Mouse (Mus musculus) embryonic facial prominence, embryonic 14.5 days (tissue): ENCODE measurements around the gene Pex11a. TPM values are rescaled to one million over a fixed set of nuclear protein-coding genes. Genes with fewer than 3 reads are reported as not detected.

Experiments used
- ATAC-seq: fragments of 200-750 bp; cut with Nextera tagmentation; 2 replicates; pipeline ENCODE4 v1.8.0; 2017; ENCODE audit warnings: low read depth, moderate number of reproducible peaks, moderate TSS enrichment
- DNase-seq: peaks from one replicate; pipeline ENCODE4 v3.0.0-alpha.2; 2015; ENCODE audit warnings: low spot score
- H3K27ac ChIP-seq: fragments of 300-500 bp; sonication (generic); replicated peaks from 2 replicates; pipeline ENCODE4 v1.5.1; 2014; ENCODE audit warnings: low read depth, mild to moderate bottlenecking, low read length, moderate library complexity
- H3K27me3 ChIP-seq: fragments of 300-500 bp; sonication (generic); replicated peaks from 2 replicates; pipeline ENCODE4 v1.6.1; 2014; ENCODE audit warnings: low read length; ENCODE audit not compliant: control insufficient read depth, insufficient read depth
- H3K36me3 ChIP-seq: fragments of 300-500 bp; sonication (generic); 2 replicates; pipeline ENCODE4 v1.6.1; 2014; ENCODE audit warnings: low read length, mixed read lengths; ENCODE audit not compliant: control insufficient read depth, insufficient read depth
- H3K4me1 ChIP-seq: fragments of 300-500 bp; sonication (generic); 2 replicates; pipeline ENCODE4 v1.6.1; 2014; ENCODE audit warnings: antibody characterized with exemption, low read length; ENCODE audit not compliant: control insufficient read depth, insufficient read depth
- H3K4me2 ChIP-seq: fragments of 300-500 bp; sonication (generic); 2 replicates; pipeline ENCODE4 v1.6.1; 2014; ENCODE audit warnings: low read depth, mild to moderate bottlenecking, low read length, moderate library complexity, mixed read lengths
- H3K4me3 ChIP-seq: fragments of 300-500 bp; sonication (generic); 2 replicates; pipeline ENCODE4 v1.5.1; 2014; ENCODE audit warnings: low read depth, mild to moderate bottlenecking, low read length
- H3K9ac ChIP-seq: fragments of 300-500 bp; sonication (generic); 2 replicates; pipeline ENCODE4 v1.6.1; 2014; ENCODE audit warnings: low read depth, mild to moderate bottlenecking, low read length, moderate library complexity, mixed read lengths
- H3K9me3 ChIP-seq: fragments of 300-500 bp; sonication (generic); 2 replicates; pipeline ENCODE4 v1.6.1; 2016; ENCODE audit warnings: low read length; ENCODE audit not compliant: control insufficient read depth
- WGBS: fragments of 180-500 bp; shearing (Covaris S2); extraction: QIAGEN DNeasy Blood & Tissue Kit; methylation state at CpG from one replicate; pipeline ENCODE4 v1.1.7; 2014; 5-methylcytosine and 5-hydroxymethylcytosine counted together
- polyA plus RNA-seq: library from polyadenylated mRNA; unstranded; fragments of >200 nt; fragmentation: Nextera tagmentation; extraction: Ambion mirVana; gene quantifications from 2 replicates; pipeline ENCODE4 v1.2.1, GENCODE M21; 2014

Pex11a gene
- polyA plus RNA-seq, 1 experiment from 2014 or later = 9.2 TPM

- Histone ChIP-seq H3K9ac (no peak overlapping the region), H3K4me3 (no peak overlapping the region), H3K4me1 (no peaks in the 10 kb centered on the region), H3K27ac (no peak overlapping the region), H3K9me3 (no peaks in the 10 kb centered on the region), H3K27me3 (no peaks in the 10 kb centered on the region), H3K4me2 (no peak overlapping the region), H3K36me3 (no peaks in the 10 kb centered on the region)
- DNase-seq (no peak), ATAC-seq (no peak)
- WGBS = 86% methylated on average over 3 of the region's 3 CpGs
Measured at GRCm38 (mm10) chr7:79769664-79770063, 26.7 kb upstream of the Pex11a start.

- Histone ChIP-seq H3K27me3 (no peaks in the 10 kb centered on the region), H3K27ac (no peak overlapping the region), H3K4me1 (no peaks in the 10 kb centered on the region), H3K4me3 (no peak overlapping the region), H3K4me2 (no peak overlapping the region), H3K9ac (no peak overlapping the region), H3K9me3 (no peaks in the 10 kb centered on the region), H3K36me3 (no peaks in the 10 kb centered on the region)
- ATAC-seq (no peak), DNase-seq (no peak)
- 49% methylated on average over 1 of the region's 1 CpGs for WGBS
Measured at GRCm38 (mm10) chr7:79765991-79766390, 23.1 kb upstream of the Pex11a start.

- Histone ChIP-seq H3K9ac (no peak overlapping the region), H3K4me2 (no peak overlapping the region), H3K4me3 (no peak overlapping the region), H3K27ac (no peak overlapping the region), H3K27me3 (no peaks in the 10 kb centered on the region), H3K9me3 (no peaks in the 10 kb centered on the region), H3K4me1 (no peaks in the 10 kb centered on the region), H3K36me3 (no peaks in the 10 kb centered on the region)
- 74% methylated on average over 8 of the region's 8 CpGs for whole genome bisulfite sequencing
- ATAC-seq (no peak), DNase-seq (no peak)
Measured at GRCm38 (mm10) chr7:79762106-79762505, 19.2 kb upstream of the Pex11a start.

GRCm38 (mm10) chr7:79761124-79761876 is 18.4 kb upstream of the Pex11a start:
- Histone ChIP-seq H3K9me3 (no peaks in the 10 kb centered on the region), H3K4me3 (no peak overlapping the region), H3K9ac (no peak overlapping the region), H3K27me3 (no peaks in the 10 kb centered on the region), H3K36me3 (no peaks in the 10 kb centered on the region), H3K4me1 (no peaks in the 10 kb centered on the region), H3K27ac (no peak overlapping the region), H3K4me2 (no peak overlapping the region)
- DNase-seq (no peak), ATAC-seq (no peak)
- 72% methylated on average over 5 of the region's 5 CpGs for WGBS

GRCm38 (mm10) chr7:79759766-79760165 is 16.8 kb upstream of the Pex11a start:
- no peak overlapping the region for H3K9ac ChIP-seq
- H3K4me2 ChIP-seq = no peak overlapping the region
- H3K9me3 ChIP-seq = no peaks in the 10 kb centered on the region
- H3K27me3 ChIP-seq = no peaks in the 10 kb centered on the region
- H3K4me1 ChIP-seq = no peaks in the 10 kb centered on the region
- H3K27ac ChIP-seq = no peak overlapping the region
- DNase-seq (no peak), ATAC-seq (no peak)
- no peak overlapping the region for H3K4me3 ChIP-seq
- H3K36me3 ChIP-seq = no peaks in the 10 kb centered on the region

GRCm38 (mm10) chr7:79758176-79758575 is 15.2 kb upstream of the Pex11a start:
- H3K27ac ChIP-seq = no peak overlapping the region

GRCm38 (mm10) chr7:79756334-79756733 is 13.4 kb upstream of the Pex11a start:
- WGBS = 41% methylated on average over 2 of the region's 2 CpGs
- Histone ChIP-seq H3K4me1 (no peaks in the 10 kb centered on the region), H3K9me3 (no peaks in the 10 kb centered on the region), H3K27ac (no peak overlapping the region), H3K27me3 (no peaks in the 10 kb centered on the region), H3K4me3 (no peak overlapping the region), H3K4me2 (no peak overlapping the region), H3K36me3 (no peaks in the 10 kb centered on the region), H3K9ac (no peak overlapping the region)
- no peak for DNase-seq
- no peak for ATAC-seq

More at GRCm38 (mm10) chr7:79758176-79758575, 15.2 kb upstream of the Pex11a start:
- Histone ChIP-seq H3K36me3 (no peaks in the 10 kb centered on the region), H3K9me3 (no peaks in the 10 kb centered on the region), H3K4me1 (no peaks in the 10 kb centered on the region), H3K9ac (no peak overlapping the region), H3K4me3 (no peak overlapping the region), H3K27me3 (no peaks in the 10 kb centered on the region), H3K4me2 (no peak overlapping the region)
- no peak for DNase-seq
- WGBS = 70% methylated on average over 6 of the region's 6 CpGs
- ATAC-seq = no peak

DNA sequence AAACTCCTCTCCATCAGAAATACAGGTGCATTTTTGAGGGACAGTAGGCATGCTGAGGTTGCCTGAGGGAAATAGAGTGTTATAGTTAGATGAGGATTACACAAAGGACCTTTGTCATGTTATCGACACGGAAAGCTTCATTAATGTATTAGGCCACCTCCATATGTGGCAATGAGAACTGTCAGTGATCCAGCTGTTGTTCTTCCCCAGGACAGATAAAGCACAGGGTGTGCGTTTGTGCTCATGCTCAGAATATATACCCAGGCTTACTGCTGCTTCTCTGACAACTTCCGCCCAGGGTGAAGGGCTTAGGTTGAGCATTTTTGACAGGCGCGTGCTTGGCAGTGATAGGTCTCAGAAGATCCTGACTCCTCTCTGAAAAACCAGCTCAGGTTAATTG is 6.6 kb upstream of the Pex11a start:
- Histone ChIP-seq H3K9ac (no peak overlapping the region), H3K27ac (no peak overlapping the region), H3K36me3 (no peaks in the 10 kb centered on the region), H3K9me3 (no peaks in the 10 kb centered on the region), H3K27me3 (no peaks in the 10 kb centered on the region), H3K4me2 (no peak overlapping the region), H3K4me1 (no peaks in the 10 kb centered on the region), H3K4me3 (no peak overlapping the region)
- no peak for ATAC-seq
- DNase-seq = no peak
- 80% methylated on average over 6 of the region's 6 CpGs for WGBS

- Histone ChIP-seq H3K27ac (no peak overlapping the region), H3K4me2 (no peak overlapping the region), H3K36me3 (no peaks in the 10 kb centered on the region), H3K4me1 (no peaks in the 10 kb centered on the region), H3K9me3 (no peaks in the 10 kb centered on the region), H3K4me3 (no peak overlapping the region), H3K27me3 (no peaks in the 10 kb centered on the region), H3K9ac (no peak overlapping the region)
- DNase-seq (peak; percentile 20), ATAC-seq (no peak)
- whole genome bisulfite sequencing = 67% methylated on average over 6 of the region's 6 CpGs
Measured at GRCm38 (mm10) chr7:79747659-79748058, 4.7 kb upstream of the Pex11a start.
